Mouse (Mus musculus) Muller cell, postnatal 12 days (primary cell): ENCODE results near the gene Tmtc2.
A peak's percentile ranks its signal among the peaks of the same experiment; 100 is the strongest.

Experiments used
- DNase-seq: peaks from one replicate; pipeline ENCODE4 v3.0.0-alpha.2; 2015; ENCODE audit errors: inconsistent ontology term

Tmtc2 gene

GRCm38 (mm10) chr10:105573908-105574694 lies at the start of gene Tmtc2:
Tmtc2 (minus strand) TSS chr10:105574451.
- DNase-seq, result peak; percentile 97

GRCm38 (mm10) chr10:105612117-105612516 lies 37.9 kb upstream of the Tmtc2 start:
- DNase-seq, result no peak

GRCm38 (mm10) chr10:105598826-105599225 lies 24.6 kb upstream of the Tmtc2 start:
- no peak for DNase-seq

GRCm38 (mm10) chr10:105597226-105597625 lies 23.0 kb upstream of the Tmtc2 start:
- DNase-seq, result no peak

GRCm38 (mm10) chr10:105595480-105596102 lies 21.3 kb upstream of the Tmtc2 start:
- DNase-seq, result no peak

GRCm38 (mm10) chr10:105588141-105588540 lies 13.9 kb upstream of the Tmtc2 start:
- no peak for DNase-seq

GRCm38 (mm10) chr10:105579318-105579717 lies 5.1 kb upstream of the Tmtc2 start:
- DNase-seq, result no peak

GRCm38 (mm10) chr10:105578291-105578845 lies 4.1 kb upstream of the Tmtc2 start:
- DNase-seq, result peak; percentile 49

- DNase-seq, result peak; percentile 96
Observed at GRCm38 (mm10) chr10:105574695-105575660, 727 bp upstream of the Tmtc2 start.

GRCm38 (mm10) chr10:105573306-105573907 lies 844 bp downstream of the Tmtc2 start:
- peak; percentile 46 for DNase-seq

- peak; percentile 48 for DNase-seq
Observed at GRCm38 (mm10) chr10:105572829-105573228, 1.4 kb downstream of the Tmtc2 start.

GRCm38 (mm10) chr10:105572301-105572700 lies 1.9 kb downstream of the Tmtc2 start:
- peak; percentile 63 for DNase-seq

- peak; percentile 59 for DNase-seq
Observed at GRCm38 (mm10) chr10:105571831-105572230, 2.4 kb downstream of the Tmtc2 start.

GRCm38 (mm10) chr10:105571019-105571418 lies 3.2 kb downstream of the Tmtc2 start:
- no peak for DNase-seq

GRCm38 (mm10) chr10:105569573-105569972 lies 4.7 kb downstream of the Tmtc2 start:
- DNase-seq, result no peak

- DNase-seq, result no peak
Observed at GRCm38 (mm10) chr10:105567825-105568531, 6.3 kb downstream of the Tmtc2 start.

- no peak for DNase-seq
Observed at GRCm38 (mm10) chr10:105561548-105561947, 12.7 kb downstream of the Tmtc2 start.

GRCm38 (mm10) chr10:105557581-105557980 lies 16.7 kb downstream of the Tmtc2 start:
- DNase-seq, result no peak

- DNase-seq, result no peak
Observed at GRCm38 (mm10) chr10:105556890-105557572, 17.2 kb downstream of the Tmtc2 start.

GRCm38 (mm10) chr10:105554153-105554552 lies 20.1 kb downstream of the Tmtc2 start:
- no peak for DNase-seq
